Mouse (Mus musculus) heart, embryonic 16.5 days (tissue): ENCODE measurements around the gene Synpr. TPM values are rescaled to one million over a fixed set of nuclear protein-coding genes. Genes with fewer than 3 reads are reported as not detected.

Source experiments
- ATAC-seq: fragments of 200-750 bp; cut with Nextera tagmentation; replicated peaks from 2 replicates; pipeline ENCODE4 v1.8.0; 2017; ENCODE audit warnings: moderate number of reproducible peaks; ENCODE audit not compliant: insufficient read depth, low FRiP score; ENCODE audit errors: extremely low read depth
- H3K27ac ChIP-seq: fragments of 300-500 bp; sonication (generic); 2 replicates; pipeline ENCODE4 v1.5.1; 2014; ENCODE audit warnings: mild to moderate bottlenecking, low read length, control low read depth, moderate library complexity
- H3K27me3 ChIP-seq: fragments of 300-500 bp; sonication (generic); 2 replicates; pipeline ENCODE4 v1.6.1; 2014; ENCODE audit warnings: low read length, mixed read lengths; ENCODE audit not compliant: control insufficient read depth, insufficient read depth
- H3K36me3 ChIP-seq: fragments of 300-500 bp; sonication (generic); 2 replicates; pipeline ENCODE4 v1.6.1; 2014; ENCODE audit not compliant: control insufficient read depth, insufficient read depth
- H3K4me1 ChIP-seq: fragments of 300-500 bp; sonication (generic); 2 replicates; pipeline ENCODE4 v1.6.1; 2014; ENCODE audit warnings: low read length, mixed read lengths; ENCODE audit not compliant: control insufficient read depth, insufficient read depth
- H3K4me2 ChIP-seq: fragments of 300-500 bp; sonication (generic); 2 replicates; pipeline ENCODE4 v1.6.1; 2014; ENCODE audit warnings: low read depth, mild to moderate bottlenecking, control low read depth, low read length
- H3K4me3 ChIP-seq: fragments of 300-500 bp; sonication (generic); 2 replicates; pipeline ENCODE4 v1.5.1; 2014; ENCODE audit warnings: mild to moderate bottlenecking, control low read depth, low read length
- H3K9ac ChIP-seq: fragments of 300-500 bp; sonication (generic); 2 replicates; pipeline ENCODE4 v1.6.1; 2014; ENCODE audit warnings: low read length, control low read depth
- H3K9me3 ChIP-seq: fragments of 300-500 bp; sonication (generic); replicated peaks from 2 replicates; pipeline ENCODE4 v1.6.1; 2016; ENCODE audit warnings: low read length; ENCODE audit not compliant: control insufficient read depth
- WGBS: fragments of 180-500 bp; shearing (Covaris S2); extraction: QIAGEN DNeasy Blood & Tissue Kit; methylation state at CpG from one replicate; pipeline ENCODE4 v1.1.7; 2014; 5-methylcytosine and 5-hydroxymethylcytosine counted together
- polyA plus RNA-seq: library from polyadenylated mRNA; unstranded; fragments of >200 nt; fragmentation: Nextera tagmentation; extraction: Ambion mirVana; gene quantifications from 2 replicates; pipeline ENCODE4 v1.2.1, GENCODE M21; 2015

Gene Synpr
- polyA plus RNA-seq, 1 experiment from 2014 or later, result 1.9 TPM

DNA sequence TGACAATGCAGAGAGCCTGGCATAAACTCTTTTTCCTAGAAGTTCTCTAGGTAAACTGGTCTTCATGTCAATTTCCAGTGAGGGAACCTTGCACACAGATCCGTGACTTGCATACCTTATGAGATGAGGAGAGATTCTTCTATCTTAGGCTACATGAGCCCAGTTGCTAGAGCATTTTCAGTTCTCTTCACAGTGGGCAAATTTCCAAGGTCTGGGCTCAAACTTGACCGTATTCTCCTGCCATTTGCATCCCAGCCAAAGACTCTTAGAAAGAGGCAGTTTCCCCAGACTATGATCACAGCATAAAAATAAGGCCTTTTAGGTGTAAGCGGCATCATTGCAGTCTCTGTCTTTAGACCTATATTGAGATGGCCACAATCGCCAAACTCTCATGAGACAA is 270.1 kb downstream of the Synpr start:
- 79% methylated on average over 4 of the region's 4 CpGs for WGBS
- Histone ChIP-seq H3K27ac (no peak overlapping the region), H3K4me3 (no peak overlapping the region), H3K9me3 (no peaks in the 10 kb centered on the region), H3K4me2 (no peak overlapping the region), H3K9ac (no peak overlapping the region), H3K27me3 (no peaks in the 10 kb centered on the region), H3K4me1 (no peaks in the 10 kb centered on the region), H3K36me3 (no peaks in the 10 kb centered on the region)
- no peak for ATAC-seq

DNA sequence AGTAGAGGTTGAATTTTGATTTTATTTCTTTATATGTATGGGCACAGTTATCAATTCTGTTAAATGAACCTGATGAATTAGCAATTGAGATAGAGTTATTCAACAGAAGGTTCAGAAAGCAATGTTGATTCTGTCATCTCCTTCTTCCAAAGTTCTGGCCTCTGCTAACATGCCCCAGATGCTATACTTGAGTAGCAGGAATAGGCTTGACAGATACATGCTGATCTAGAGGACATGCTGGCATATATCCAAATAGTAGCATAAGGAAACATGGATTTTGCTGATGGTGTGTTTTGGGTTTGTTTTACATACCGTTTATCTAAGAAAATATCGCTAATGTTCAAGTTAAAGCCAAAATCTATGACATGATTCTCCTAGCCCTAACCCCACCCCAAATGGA is 273.5 kb downstream of the Synpr start:
- Histone ChIP-seq H3K27me3 (no peaks in the 10 kb centered on the region), H3K4me2 (no peak overlapping the region), H3K4me3 (no peak overlapping the region), H3K9me3 (no peaks in the 10 kb centered on the region), H3K27ac (no peak overlapping the region), H3K4me1 (no peaks in the 10 kb centered on the region), H3K9ac (no peak overlapping the region), H3K36me3 (no peaks in the 10 kb centered on the region)
- ATAC-seq, result no peak
- WGBS, result 67% methylated on average over 2 of the region's 2 CpGs

DNA sequence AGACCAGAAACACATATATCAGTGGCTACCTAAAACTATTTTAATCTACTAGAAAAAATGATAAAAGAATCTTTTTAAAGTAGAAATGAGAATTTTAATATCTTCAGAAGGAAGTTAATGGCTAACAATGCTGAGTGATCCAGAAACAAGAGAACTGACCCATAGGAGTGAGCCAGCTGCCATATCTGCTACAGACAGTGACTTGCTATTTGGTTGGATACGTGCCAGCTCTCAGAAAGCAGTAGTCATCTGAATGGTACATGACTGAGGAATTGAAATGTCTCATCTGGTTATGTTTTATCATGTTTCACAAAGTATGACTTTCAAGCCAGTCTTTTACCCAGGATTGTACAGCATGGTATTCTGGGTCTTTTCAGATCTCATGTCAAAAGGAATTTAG is 282.7 kb downstream of the Synpr start:
- ATAC-seq, result no peak
- Histone ChIP-seq H3K27ac (no peak overlapping the region), H3K4me3 (no peak overlapping the region), H3K36me3 (no peaks in the 10 kb centered on the region), H3K27me3 (no peaks in the 10 kb centered on the region), H3K4me2 (no peak overlapping the region), H3K9me3 (no peaks in the 10 kb centered on the region), H3K9ac (no peak overlapping the region), H3K4me1 (no peaks in the 10 kb centered on the region)
- WGBS, result 41% methylated on average over 1 of the region's 1 CpGs

DNA sequence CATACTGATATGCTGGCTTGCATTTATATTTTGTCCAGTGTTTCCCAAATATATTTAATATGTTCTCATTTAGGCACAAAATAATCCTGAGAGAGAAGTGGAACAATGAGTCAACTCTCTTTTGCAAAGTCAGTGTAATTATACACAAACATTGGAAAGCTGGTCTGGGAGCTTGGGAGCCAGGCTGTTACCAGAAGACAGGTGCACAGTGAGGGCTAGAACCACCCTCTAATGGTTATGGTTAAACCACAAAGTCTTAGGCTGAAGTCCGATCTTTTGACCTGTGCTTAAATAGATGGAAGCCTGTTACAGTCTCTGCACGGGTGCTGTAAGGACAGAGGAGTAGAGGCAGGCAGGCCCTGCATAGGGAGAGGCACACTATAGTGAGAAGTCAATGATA is 283.4 kb downstream of the Synpr start:
- Histone ChIP-seq H3K4me2 (no peak overlapping the region), H3K9ac (no peak overlapping the region), H3K4me1 (no peaks in the 10 kb centered on the region), H3K4me3 (no peak overlapping the region), H3K27ac (no peak overlapping the region), H3K36me3 (no peaks in the 10 kb centered on the region), H3K27me3 (no peaks in the 10 kb centered on the region), H3K9me3 (no peaks in the 10 kb centered on the region)
- no peak for ATAC-seq
- WGBS, result 77% methylated on average over 2 of the region's 2 CpGs

DNA sequence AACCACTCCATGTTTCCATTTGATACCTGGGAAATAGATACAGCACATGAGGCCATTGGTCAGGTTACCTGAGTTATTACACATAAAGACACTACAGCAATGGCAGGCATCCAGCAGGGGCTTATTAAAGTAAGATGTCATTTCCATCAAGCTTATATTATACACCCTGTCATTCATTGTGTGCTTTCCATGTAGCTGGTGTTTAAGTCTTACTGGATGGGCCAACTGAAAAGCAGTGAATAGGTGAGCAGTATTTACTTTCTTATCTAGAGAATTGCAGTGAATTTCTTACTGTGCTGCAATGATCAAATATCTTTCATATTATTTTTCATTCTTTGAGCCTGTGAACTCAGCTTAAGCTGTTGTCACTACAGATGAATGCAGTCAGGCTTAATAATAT is 287.4 kb downstream of the Synpr start:
- H3K36me3 ChIP-seq, result no peaks in the 10 kb centered on the region
- no peaks in the 10 kb centered on the region for H3K27me3 ChIP-seq

DNA sequence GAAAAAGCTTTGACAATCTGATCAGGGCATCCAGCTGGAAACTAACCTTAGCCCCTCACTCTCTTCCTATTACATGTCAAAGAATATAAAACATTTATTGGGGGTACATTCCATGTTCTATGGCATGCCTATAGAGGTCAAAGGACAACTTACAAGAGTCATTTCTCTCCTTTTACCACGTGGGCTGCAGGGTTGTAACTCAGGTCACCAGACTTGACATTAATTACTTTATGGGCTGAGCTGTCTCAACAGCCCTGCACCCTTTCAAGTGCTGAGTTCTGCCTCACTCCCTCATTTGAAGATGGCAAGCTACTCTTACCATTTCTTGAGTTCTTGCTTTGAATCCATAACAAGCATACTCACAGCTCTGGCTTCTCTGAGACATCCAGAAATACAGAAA is 287.9 kb downstream of the Synpr start:
- WGBS, result 14% methylated on average over 1 of the region's 1 CpGs
- H3K27me3 ChIP-seq, result no peaks in the 10 kb centered on the region

More for the DNA sequence above, 287.4 kb downstream of the Synpr start:
- H3K4me2 ChIP-seq, result no peak overlapping the region
- no peak overlapping the region for H3K9ac ChIP-seq
- H3K27ac ChIP-seq, result no peak overlapping the region
- no peak for ATAC-seq
- H3K4me3 ChIP-seq, result no peak overlapping the region
- H3K4me1 ChIP-seq, result no peaks in the 10 kb centered on the region
- H3K9me3 ChIP-seq, result no peaks in the 10 kb centered on the region

DNA sequence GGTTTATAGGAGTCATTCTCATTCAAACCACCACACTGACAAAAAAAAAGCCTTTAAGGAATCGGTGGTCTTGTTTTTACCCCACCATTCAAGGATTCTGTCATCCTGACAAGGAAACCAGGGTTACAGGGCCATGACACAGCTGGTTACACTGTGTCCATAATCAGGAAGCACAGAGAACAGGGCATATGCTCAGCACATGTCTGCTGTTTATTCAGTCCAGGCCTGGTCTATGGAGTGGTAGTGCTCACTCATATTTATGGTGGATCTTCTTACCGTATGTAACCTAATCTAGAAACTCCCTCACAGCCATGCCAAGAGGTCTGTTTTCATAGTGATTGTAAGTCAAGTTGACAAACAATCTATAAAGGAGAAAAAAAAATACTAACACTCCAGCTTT is 293.5 kb downstream of the Synpr start:
- no peaks in the 10 kb centered on the region for H3K27me3 ChIP-seq
- H3K4me2 ChIP-seq, result no peak overlapping the region
- WGBS, result 71% methylated on average over 2 of the region's 2 CpGs
- no peaks in the 10 kb centered on the region for H3K36me3 ChIP-seq
- H3K27ac ChIP-seq, result no peak overlapping the region
- H3K4me3 ChIP-seq, result no peak overlapping the region
- no peak for ATAC-seq
- H3K9me3 ChIP-seq, result no peaks in the 10 kb centered on the region
- H3K4me1 ChIP-seq, result no peaks in the 10 kb centered on the region
- no peak overlapping the region for H3K9ac ChIP-seq

More for the DNA sequence above, 287.9 kb downstream of the Synpr start:
- no peak overlapping the region for H3K4me2 ChIP-seq
- ATAC-seq, result no peak
- no peaks in the 10 kb centered on the region for H3K36me3 ChIP-seq
- no peak overlapping the region for H3K9ac ChIP-seq
- no peaks in the 10 kb centered on the region for H3K9me3 ChIP-seq
- H3K27ac ChIP-seq, result no peak overlapping the region
- H3K4me1 ChIP-seq, result no peaks in the 10 kb centered on the region
- no peak overlapping the region for H3K4me3 ChIP-seq

DNA sequence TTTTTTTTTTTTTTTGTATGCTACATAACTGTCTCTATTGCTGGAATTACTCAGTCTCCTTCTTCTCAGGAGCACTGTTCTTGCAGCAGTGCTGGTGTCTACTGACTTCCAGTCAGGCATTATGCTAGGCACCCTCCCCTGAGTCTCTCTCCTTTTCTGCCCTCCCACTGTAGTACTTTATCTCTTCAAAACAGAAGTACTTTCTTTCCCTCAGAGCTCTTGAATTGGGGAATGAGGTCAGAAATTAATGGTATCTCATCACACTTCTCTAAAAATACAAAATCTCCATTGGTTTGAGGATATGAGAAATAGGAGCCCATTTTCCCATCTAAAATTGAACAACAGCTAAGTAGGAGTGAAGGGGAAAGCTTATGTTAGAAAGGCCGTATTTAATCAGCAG is 294.2 kb downstream of the Synpr start:
- WGBS, result 67% methylated on average over 1 of the region's 1 CpGs
- Histone ChIP-seq H3K27ac (no peak overlapping the region), H3K9ac (no peak overlapping the region), H3K9me3 (no peaks in the 10 kb centered on the region), H3K4me3 (no peak overlapping the region), H3K36me3 (no peaks in the 10 kb centered on the region), H3K27me3 (no peaks in the 10 kb centered on the region), H3K4me1 (no peaks in the 10 kb centered on the region), H3K4me2 (no peak overlapping the region)
- no peak for ATAC-seq

DNA sequence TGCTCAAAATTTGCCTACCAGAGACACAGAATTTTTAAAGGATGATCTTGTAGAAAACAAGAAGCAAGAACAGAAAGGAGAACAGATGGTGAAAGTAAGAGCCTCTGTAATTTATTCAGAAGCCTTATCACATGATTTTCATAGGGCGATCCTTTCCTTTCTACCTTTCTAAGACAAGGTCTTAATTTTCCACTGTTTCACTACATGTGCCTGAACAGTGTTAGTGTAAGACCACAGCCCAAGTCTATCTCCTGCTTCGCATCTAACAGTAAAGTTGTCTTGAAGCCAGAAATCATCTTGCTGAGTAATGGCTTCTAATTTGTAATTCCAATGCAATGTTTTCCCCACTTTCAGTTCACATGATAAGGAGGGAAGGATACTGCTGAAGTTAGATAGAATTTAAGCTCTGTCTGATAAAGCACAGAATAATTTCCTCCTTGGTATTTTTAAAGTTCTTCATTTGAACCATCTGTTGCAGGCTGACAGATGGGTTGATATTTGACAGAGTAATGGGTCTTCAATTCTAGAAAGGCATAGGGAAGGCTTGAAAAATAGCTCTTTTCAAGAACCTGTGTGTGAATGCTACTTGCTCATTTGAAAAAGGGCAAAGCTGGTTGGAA is 308.9 kb downstream of the Synpr start:
- Histone ChIP-seq H3K9ac (no peak overlapping the region), H3K4me2 (no peak overlapping the region), H3K9me3 (no peaks in the 10 kb centered on the region), H3K36me3 (no peaks in the 10 kb centered on the region), H3K27ac (no peak overlapping the region), H3K4me3 (no peak overlapping the region), H3K4me1 (no peaks in the 10 kb centered on the region), H3K27me3 (no peaks in the 10 kb centered on the region)
- WGBS, result 71% methylated on average over 2 of the region's 2 CpGs
- ATAC-seq, result no peak
